Mouse (Mus musculus): ENCODE measurements around the gene Ms4a15. TPM values are rescaled to one million over a fixed set of nuclear protein-coding genes. Genes with fewer than 3 reads are reported as not detected.

The Ms4a15 gene
- total RNA-seq (2012; rRNA removed) (not detected in 2 replicates), polyA plus RNA-seq (2012; ENCODE audit: insufficient read depth in 1 of 2, insufficient read length in 2 of 2, low read depth in 1 of 2, low replicate concordance in 2 of 2, missing spikeins in 1 of 2) (not detected)

DNA sequence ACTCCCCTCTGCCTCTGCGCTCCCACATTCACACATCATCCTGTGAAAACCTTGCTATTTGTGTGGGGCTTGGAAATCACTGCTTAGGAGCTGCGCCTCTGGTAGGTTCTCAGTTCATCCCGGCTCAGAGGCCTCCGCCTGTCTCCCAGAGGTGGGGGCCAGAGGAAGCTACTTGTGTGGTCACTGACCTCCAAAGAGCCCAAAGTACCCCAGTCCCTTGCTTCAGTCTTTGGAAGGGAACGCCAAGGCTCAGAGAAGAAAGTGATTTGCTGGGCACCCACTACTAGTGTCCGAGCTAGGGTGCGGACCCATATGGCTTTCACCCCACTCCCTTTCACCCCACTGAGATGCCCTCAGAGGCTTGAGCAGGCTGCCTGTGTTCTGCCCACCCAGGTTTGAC lies at the start of gene Ms4a15:
Gene Ms4a15 (minus strand): TSS at position 101 of the 400 bp plus-strand sequence.
- no peak for TF ChIP-seq ETS1 (IDR thresholded peaks at IDR 0.05; ENCODE audit: low read depth, low read length)
- no peak for TF ChIP-seq TAL1 (IDR thresholded peaks at IDR 0.05; ENCODE audit: low read length)
- TF ChIP-seq SMC3 (IDR thresholded peaks at IDR 0.05; ENCODE audit: low read depth, low read length) = no peak
- TF ChIP-seq UBTF (IDR thresholded peaks at IDR 0.05; ENCODE audit: borderline replicate concordance, insufficient read depth, low read depth, low read length) = no peak
- no peak for TF ChIP-seq CHD2 (IDR thresholded peaks at IDR 0.05; ENCODE audit: low read length)
- TF ChIP-seq NELFE (IDR thresholded peaks at IDR 0.05; ENCODE audit: low read depth, low read length) = no peak
- TF ChIP-seq KAT2A (conservative IDR thresholded peaks at IDR 0.05; ENCODE audit: low read depth, low read length) = no peak
- no peak for TF ChIP-seq USF1 (IDR thresholded peaks at IDR 0.05; ENCODE audit: low read depth, low read length)
- no peak for TF ChIP-seq POLR2A (IDR thresholded peaks at IDR 0.05; ENCODE audit: control insufficient read depth in 1 of 2, insufficient read depth in 1 of 2, low read depth in 1 of 2, low read length in 2 of 2, poor library complexity in 1 of 2)
- TF ChIP-seq MAZ (IDR thresholded peaks at IDR 0.05; ENCODE audit: low read depth, low read length) = no peak
- TF ChIP-seq TCF12 (IDR thresholded peaks at IDR 0.05; ENCODE audit: low read depth, low read length) = no peak
- no peak for TF ChIP-seq MAFK (IDR thresholded peaks at IDR 0.05; ENCODE audit: borderline replicate concordance, low read depth, low read length)
- TF ChIP-seq RCOR1 (IDR thresholded peaks at IDR 0.05; ENCODE audit: low read depth, low read length) = no peak
- TF ChIP-seq POLR2AphosphoS2 (IDR thresholded peaks at IDR 0.05; ENCODE audit: low read length) = no peak
- no peak for TF ChIP-seq USF2 (IDR thresholded peaks at IDR 0.05; ENCODE audit: borderline replicate concordance in 1 of 2, insufficient read depth in 1 of 2, low read depth in 1 of 2, low read length in 2 of 2)
- no peak for TF ChIP-seq ZNF384 (IDR thresholded peaks at IDR 0.05; ENCODE audit: low read depth, low read length)
- TF ChIP-seq ZMIZ1 (IDR thresholded peaks at IDR 0.05; ENCODE audit: low read depth, low read length) = no peak
- no peak for TF ChIP-seq ZKSCAN1 (IDR thresholded peaks at IDR 0.05; ENCODE audit: low read depth, low read length)
- TF ChIP-seq POLR2AphosphoS5 (IDR thresholded peaks at IDR 0.05; ENCODE audit: borderline replicate concordance, low read depth, low read length) = no peak
- H3K27me3 ChIP-seq (ENCODE audit: control insufficient read depth in 1 of 2, insufficient read depth in 2 of 2, low read length in 2 of 2) = peaks cover 8% of the 10 kb centered on the region in 2 experiments
- H3K4me1 ChIP-seq (ENCODE audit: control insufficient read depth in 1 of 2, insufficient read depth in 2 of 2, low read length in 2 of 2) = no peaks in the 10 kb centered on the region
- H3K36me3 ChIP-seq (ENCODE audit: control insufficient read depth in 1 of 2, insufficient read depth in 2 of 2, low read length in 2 of 2) = no peaks in the 10 kb centered on the region
- H3K27ac ChIP-seq (ENCODE audit: control insufficient read depth, low read depth, low read length) = no peak within 1 kb of the TSS
- DNase-seq (ENCODE audit: low read depth, low spot score) = no peak
- H3K9me3 ChIP-seq (replicated peaks; ENCODE audit: insufficient read depth, low read length) = no peaks in the 10 kb centered on the region
- no peak within 1 kb of the TSS for H3K4me3 ChIP-seq (ENCODE audit: control insufficient read depth in 1 of 2, insufficient read depth in 1 of 2, low read depth in 2 of 2, low read length in 2 of 2)
- no peaks in the 10 kb centered on the region for H3K79me2 ChIP-seq (ENCODE audit: control insufficient read depth, insufficient read depth, low read length, poor library complexity)
- no peak within 1 kb of the TSS for H3K9ac ChIP-seq (ENCODE audit: control insufficient read depth, low read depth, low read length, poor library complexity, severe bottlenecking)

- no peaks in the 10 kb centered on the region for H3K36me3 ChIP-seq (ENCODE audit: control insufficient read depth in 1 of 2, insufficient read depth in 2 of 2, low read length in 2 of 2)
- TF ChIP-seq POLR2AphosphoS2 (IDR thresholded peaks at IDR 0.05; ENCODE audit: low read length) = no peak
- no peak for TF ChIP-seq SIN3A (IDR thresholded peaks at IDR 0.05; ENCODE audit: low read length)
- no peak for TF ChIP-seq EP300 (IDR thresholded peaks at IDR 0.05; ENCODE audit: low read depth in 1 of 2, low read length in 2 of 2)
- no peak for TF ChIP-seq ZNF384 (IDR thresholded peaks at IDR 0.05; ENCODE audit: low read depth, low read length)
- TF ChIP-seq NELFE (IDR thresholded peaks at IDR 0.05; ENCODE audit: low read depth, low read length) = no peak
- TF ChIP-seq JUND (IDR thresholded peaks at IDR 0.05; ENCODE audit: low read depth, low read length) = no peak
- H3K27me3 ChIP-seq (ENCODE audit: control insufficient read depth in 1 of 2, insufficient read depth in 2 of 2, low read length in 2 of 2) = peaks cover 0 to 1% of the 10 kb centered on the region in 2 experiments; a peak in 1 of 4 replicates
- no peak overlapping the region for H3K9ac ChIP-seq (ENCODE audit: control insufficient read depth, low read depth, low read length, poor library complexity, severe bottlenecking)
- H3K79me2 ChIP-seq (ENCODE audit: control insufficient read depth, insufficient read depth, low read length, poor library complexity) = no peaks in the 10 kb centered on the region
- no peaks in the 10 kb centered on the region for H3K9me3 ChIP-seq (replicated peaks; ENCODE audit: insufficient read depth, low read length)
- H3K4me3 ChIP-seq (ENCODE audit: control insufficient read depth in 1 of 2, insufficient read depth in 1 of 2, low read depth in 2 of 2, low read length in 2 of 2) = no peak overlapping the region
- H3K27ac ChIP-seq (ENCODE audit: control insufficient read depth, low read depth, low read length) = no peak overlapping the region
- H3K4me1 ChIP-seq (ENCODE audit: control insufficient read depth in 1 of 2, insufficient read depth in 2 of 2, low read length in 2 of 2) = no peaks in the 10 kb centered on the region
- no peak for DNase-seq (ENCODE audit: low read depth, low spot score)
Observed at GRCm38 (mm10) chr19:11037570-11037969, 44.5 kb upstream of the Ms4a15 start.
